Mouse (Mus musculus) forebrain, embryonic 12.5 days (tissue): Measurements from ENCODE around the gene Hsd11b2. TPM values are rescaled to one million over a fixed set of nuclear protein-coding genes. Genes with fewer than 3 reads are reported as not detected.

ENCODE experiments used
- ATAC-seq: fragments of 200-750 bp; cut with Nextera tagmentation; 2 replicates; pipeline ENCODE4 v1.8.0; 2017; ENCODE audit warnings: moderate TSS enrichment; ENCODE audit not compliant: low FRiP score
- H3K27ac ChIP-seq: fragments of 300-500 bp; sonication (generic); 2 replicates; pipeline ENCODE4 v1.5.1; 2016; ENCODE audit warnings: mild to moderate bottlenecking
- H3K27me3 ChIP-seq: fragments of 300-500 bp; sonication (generic); 2 replicates; pipeline ENCODE4 v1.6.1; 2016; ENCODE audit warnings: mild to moderate bottlenecking
- H3K36me3 ChIP-seq: fragments of 300-500 bp; sonication (generic); replicated peaks from 2 replicates; pipeline ENCODE4 v1.6.1; 2016; ENCODE audit warnings: mild to moderate bottlenecking
- H3K4me1 ChIP-seq: fragments of 300-500 bp; sonication (generic); 2 replicates; pipeline ENCODE4 v1.6.1; 2016
- H3K4me2 ChIP-seq: fragments of 300-500 bp; sonication (generic); 2 replicates; pipeline ENCODE4 v1.6.1; 2016; ENCODE audit warnings: mild to moderate bottlenecking, moderate library complexity
- H3K4me3 ChIP-seq: fragments of 300-500 bp; sonication (generic); replicated peaks from 2 replicates; pipeline ENCODE4 v1.5.1; 2016; ENCODE audit warnings: mild to moderate bottlenecking
- H3K9ac ChIP-seq: fragments of 300-500 bp; sonication (generic); 2 replicates; pipeline ENCODE4 v1.6.1; 2016; ENCODE audit warnings: mild to moderate bottlenecking
- H3K9me3 ChIP-seq: fragments of 300-500 bp; sonication (generic); 2 replicates; pipeline ENCODE4 v1.6.1; 2016
- WGBS: fragments of 180-500 bp; shearing (Covaris S2); methylation state at CpG from one replicate; pipeline ENCODE4 v1.1.7; 2016; 5-methylcytosine and 5-hydroxymethylcytosine counted together
- polyA plus RNA-seq: library from polyadenylated mRNA; unstranded; fragments of >200 nt; fragmentation: Nextera tagmentation; extraction: Ambion mirVana; gene quantifications from 2 replicates; pipeline ENCODE4 v1.2.1, GENCODE M21; 2016

The Hsd11b2 gene
- polyA plus RNA-seq, 1 experiment from 2014 or later: 12.0 TPM

- Histone ChIP-seq H3K4me1 (peaks cover 50% of the 10 kb centered on the region), H3K4me3 (no peak overlapping the region), H3K36me3 (peaks cover 12% of the 10 kb centered on the region; the same call in 1 of the 2 replicates), H3K4me2 (no peak overlapping the region), H3K9me3 (no peaks in the 10 kb centered on the region), H3K9ac (no peak overlapping the region), H3K27ac (peak overlapping the region; percentile 21; the same call in 1 of the 2 replicates), H3K27me3 (peaks cover 34% of the 10 kb centered on the region)
- ATAC-seq: no peak
- WGBS: 54% methylated on average over 4 of the region's 4 CpGs
Measured at GRCm38 (mm10) chr8:105475254-105475653, 43.3 kb upstream of the Hsd11b2 start.

GRCm38 (mm10) chr8:105475742-105476141 lies 42.8 kb upstream of the Hsd11b2 start:
- Histone ChIP-seq H3K4me2 (no peak overlapping the region), H3K9ac (no peak overlapping the region), H3K36me3 (peaks cover 12% of the 10 kb centered on the region; the same call in 1 of the 2 replicates), H3K4me3 (no peak overlapping the region), H3K27ac (no peak overlapping the region), H3K4me1 (peaks cover 47% of the 10 kb centered on the region), H3K27me3 (peaks cover 34% of the 10 kb centered on the region), H3K9me3 (no peaks in the 10 kb centered on the region)
- no peak for ATAC-seq
- 95% methylated on average over 8 of the region's 8 CpGs for WGBS

GRCm38 (mm10) chr8:105476161-105476560 lies 42.4 kb upstream of the Hsd11b2 start:
- no peak overlapping the region for H3K4me3 ChIP-seq
- no peak overlapping the region for H3K9ac ChIP-seq
- peaks cover 34% of the 10 kb centered on the region for H3K27me3 ChIP-seq
- peaks cover 46% of the 10 kb centered on the region for H3K4me1 ChIP-seq
- H3K4me2 ChIP-seq: no peak overlapping the region
- H3K36me3 ChIP-seq: peaks cover 12% of the 10 kb centered on the region; the same call in 1 of the 2 replicates
- ATAC-seq: no peak
- no peak overlapping the region for H3K27ac ChIP-seq
- 83% methylated on average over 7 of the region's 7 CpGs for WGBS
- H3K9me3 ChIP-seq: no peaks in the 10 kb centered on the region

GRCm38 (mm10) chr8:105476628-105477413 lies 41.7 kb upstream of the Hsd11b2 start:
- peaks cover 42% of the 10 kb centered on the region for H3K4me1 ChIP-seq

GRCm38 (mm10) chr8:105477792-105478191 lies 40.8 kb upstream of the Hsd11b2 start:
- peaks cover 34% of the 10 kb centered on the region for H3K4me1 ChIP-seq
- H3K27ac ChIP-seq: no peak overlapping the region
- peaks cover 19% of the 10 kb centered on the region for H3K27me3 ChIP-seq

More at GRCm38 (mm10) chr8:105476628-105477413, 41.7 kb upstream of the Hsd11b2 start:
- no peak overlapping the region for H3K27ac ChIP-seq
- H3K4me2 ChIP-seq: no peak overlapping the region
- peaks cover 28% of the 10 kb centered on the region for H3K27me3 ChIP-seq
- WGBS: 41% methylated on average over 25 of the region's 25 CpGs
- no peak overlapping the region for H3K4me3 ChIP-seq
- no peak; the same call in 1 of the 2 replicates for ATAC-seq
- H3K36me3 ChIP-seq: peaks cover 12% of the 10 kb centered on the region; the same call in 1 of the 2 replicates
- H3K9ac ChIP-seq: no peak overlapping the region
- no peaks in the 10 kb centered on the region for H3K9me3 ChIP-seq

GRCm38 (mm10) chr8:105481013-105481412 lies 37.5 kb upstream of the Hsd11b2 start:
- H3K4me3 ChIP-seq: no peak overlapping the region
- WGBS: 26% methylated on average over 2 of the region's 2 CpGs
- no peak for ATAC-seq
- peaks cover 20% of the 10 kb centered on the region; the same call in 1 of the 2 replicates for H3K4me1 ChIP-seq
- H3K36me3 ChIP-seq: peaks cover 4% of the 10 kb centered on the region; the same call in 1 of the 2 replicates
- no peaks in the 10 kb centered on the region; the same call in 1 of the 2 replicates for H3K27me3 ChIP-seq
- no peak overlapping the region for H3K4me2 ChIP-seq
- no peak overlapping the region for H3K9ac ChIP-seq
- H3K27ac ChIP-seq: no peak overlapping the region
- H3K9me3 ChIP-seq: no peaks in the 10 kb centered on the region

More at GRCm38 (mm10) chr8:105477792-105478191, 40.8 kb upstream of the Hsd11b2 start:
- Histone ChIP-seq H3K4me3 (no peak overlapping the region), H3K9ac (no peak overlapping the region), H3K36me3 (peaks cover 12% of the 10 kb centered on the region; the same call in 1 of the 2 replicates), H3K4me2 (no peak overlapping the region), H3K9me3 (no peaks in the 10 kb centered on the region)
- WGBS: 86% methylated on average over 3 of the region's 3 CpGs
- ATAC-seq: no peak

- Histone ChIP-seq H3K27me3 (no peaks in the 10 kb centered on the region), H3K27ac (no peak overlapping the region), H3K9me3 (no peaks in the 10 kb centered on the region), H3K4me2 (no peak overlapping the region), H3K4me3 (no peak overlapping the region), H3K36me3 (peaks cover 4% of the 10 kb centered on the region; the same call in 1 of the 2 replicates), H3K9ac (no peak overlapping the region), H3K4me1 (peaks cover 20% of the 10 kb centered on the region; the same call in 1 of the 2 replicates)
- no peak for ATAC-seq
- WGBS: 61% methylated on average over 6 of the region's 6 CpGs
Measured at GRCm38 (mm10) chr8:105481453-105481852, 37.1 kb upstream of the Hsd11b2 start.

- H3K9ac ChIP-seq: no peak overlapping the region
- ATAC-seq: no peak
- H3K27ac ChIP-seq: no peak overlapping the region
- no peak overlapping the region for H3K4me2 ChIP-seq
- H3K4me3 ChIP-seq: no peak overlapping the region
- no peaks in the 10 kb centered on the region for H3K9me3 ChIP-seq
- no peaks in the 10 kb centered on the region for H3K27me3 ChIP-seq
- WGBS: 92% methylated on average over 8 of the region's 8 CpGs
- H3K36me3 ChIP-seq: peaks cover 4% of the 10 kb centered on the region; the same call in 1 of the 2 replicates
- H3K4me1 ChIP-seq: peaks cover 20% of the 10 kb centered on the region; the same call in 1 of the 2 replicates
Measured at GRCm38 (mm10) chr8:105482123-105482522, 36.4 kb upstream of the Hsd11b2 start.

GRCm38 (mm10) chr8:105483212-105484029 lies 35.1 kb upstream of the Hsd11b2 start:
- no peak overlapping the region for H3K9ac ChIP-seq
- H3K27ac ChIP-seq: no peak overlapping the region
- H3K27me3 ChIP-seq: no peaks in the 10 kb centered on the region
- whole genome bisulfite sequencing: 29% methylated on average over 14 of the region's 14 CpGs
- peaks cover 3% of the 10 kb centered on the region; the same call in 1 of the 2 replicates for H3K36me3 ChIP-seq
- peaks cover 20% of the 10 kb centered on the region; the same call in 1 of the 2 replicates for H3K4me1 ChIP-seq
- no peak overlapping the region for H3K4me3 ChIP-seq
- H3K4me2 ChIP-seq: no peak overlapping the region
- no peaks in the 10 kb centered on the region for H3K9me3 ChIP-seq
- ATAC-seq: peak; percentile 58

- Histone ChIP-seq H3K27me3 (no peaks in the 10 kb centered on the region), H3K36me3 (no peaks in the 10 kb centered on the region; the same call in 1 of the 2 replicates), H3K9ac (no peak overlapping the region), H3K4me3 (no peak overlapping the region), H3K4me1 (peaks cover 20% of the 10 kb centered on the region; the same call in 1 of the 2 replicates), H3K27ac (no peak overlapping the region), H3K4me2 (no peak overlapping the region), H3K9me3 (no peaks in the 10 kb centered on the region)
- WGBS: 29% methylated on average over 3 of the region's 3 CpGs
- ATAC-seq: peak; percentile 9; the same call in 1 of the 2 replicates
Measured at GRCm38 (mm10) chr8:105484030-105484368, 34.6 kb upstream of the Hsd11b2 start.

GRCm38 (mm10) chr8:105484392-105484791 lies 34.2 kb upstream of the Hsd11b2 start:
- no peak overlapping the region for H3K4me2 ChIP-seq
- no peaks in the 10 kb centered on the region for H3K9me3 ChIP-seq
- 0 out of 2 replicates have a peak overlapping the region, but pooled peaks have one; percentile 32 for H3K27ac ChIP-seq
- H3K36me3 ChIP-seq: no peaks in the 10 kb centered on the region; the same call in 1 of the 2 replicates
- H3K4me3 ChIP-seq: no peak overlapping the region
- ATAC-seq: 0 out of 2 replicates have a peak, but pooled peaks have one; percentile 35
- no peak overlapping the region for H3K9ac ChIP-seq
- H3K4me1 ChIP-seq: peaks cover 20% of the 10 kb centered on the region; the same call in 1 of the 2 replicates
- H3K27me3 ChIP-seq: no peaks in the 10 kb centered on the region
- WGBS: 19% methylated on average over 2 of the region's 2 CpGs

- H3K4me2 ChIP-seq: no peak overlapping the region
- no peak overlapping the region for H3K4me3 ChIP-seq
- ATAC-seq: no peak
- H3K27ac ChIP-seq: no peak overlapping the region
- H3K9ac ChIP-seq: no peak overlapping the region
- WGBS: 75% methylated on average over 3 of the region's 3 CpGs
- H3K4me1 ChIP-seq: peaks cover 12% of the 10 kb centered on the region; the same call in 1 of the 2 replicates
- no peaks in the 10 kb centered on the region; the same call in 1 of the 2 replicates for H3K36me3 ChIP-seq
- H3K27me3 ChIP-seq: no peaks in the 10 kb centered on the region
- no peaks in the 10 kb centered on the region for H3K9me3 ChIP-seq
Measured at GRCm38 (mm10) chr8:105488082-105488481, 30.5 kb upstream of the Hsd11b2 start.
